Mouse (Mus musculus) lung, adult 2 months (tissue): ENCODE data around the gene Ube2b. TPM values are rescaled to one million over a fixed set of nuclear protein-coding genes. Genes with fewer than 3 reads are reported as not detected.

Source experiments
- DNase-seq: peaks from one replicate; pipeline ENCODE4 v3.0.0; 2022
- H3K4me1 ChIP-seq: fragments of 200-500 bp; 2 replicates; pipeline ENCODE4 v1.6.1; 2011; ENCODE audit warnings: low read length; ENCODE audit not compliant: control insufficient read depth, insufficient read depth
- H3K4me3 ChIP-seq: fragments of 200-500 bp; replicated peaks from 2 replicates; pipeline ENCODE3; 2011; ENCODE audit warnings: low read depth, mild to moderate bottlenecking, control low read depth, low read length; ENCODE audit errors: extremely low read depth
- CTCF ChIP-seq: fragments of 200-500 bp; IDR thresholded peaks from 2 replicates; pipeline ENCODE4 v1.5.1; 2011; ENCODE audit warnings: mild to moderate bottlenecking, low read length, control low read depth; ENCODE audit not compliant: insufficient read depth
- POLR2A ChIP-seq: fragments of 200-500 bp; IDR thresholded peaks from 2 replicates; pipeline ENCODE4 v1.6.1; 2011; ENCODE audit warnings: low read depth, mild to moderate bottlenecking, control low read depth, low read length, borderline replicate concordance; ENCODE audit errors: extremely low read depth
- WGBS: fragments of 180-500 bp; shearing (Covaris S2); methylation state at CpG from one replicate; pipeline ENCODE4 v1.1.7; 2018; 5-methylcytosine and 5-hydroxymethylcytosine counted together
- polyA plus RNA-seq: library from polyadenylated mRNA; depleted of rRNA; stranded (reverse); fragments of >200 nt; gene quantifications from 2 replicates; pipeline ENCODE4 v1.2.3, GENCODE M21; 2012; rRNA removed

Gene Ube2b
- polyA plus RNA-seq: 39.2 and 48.8 TPM in 2 replicates

DNA sequence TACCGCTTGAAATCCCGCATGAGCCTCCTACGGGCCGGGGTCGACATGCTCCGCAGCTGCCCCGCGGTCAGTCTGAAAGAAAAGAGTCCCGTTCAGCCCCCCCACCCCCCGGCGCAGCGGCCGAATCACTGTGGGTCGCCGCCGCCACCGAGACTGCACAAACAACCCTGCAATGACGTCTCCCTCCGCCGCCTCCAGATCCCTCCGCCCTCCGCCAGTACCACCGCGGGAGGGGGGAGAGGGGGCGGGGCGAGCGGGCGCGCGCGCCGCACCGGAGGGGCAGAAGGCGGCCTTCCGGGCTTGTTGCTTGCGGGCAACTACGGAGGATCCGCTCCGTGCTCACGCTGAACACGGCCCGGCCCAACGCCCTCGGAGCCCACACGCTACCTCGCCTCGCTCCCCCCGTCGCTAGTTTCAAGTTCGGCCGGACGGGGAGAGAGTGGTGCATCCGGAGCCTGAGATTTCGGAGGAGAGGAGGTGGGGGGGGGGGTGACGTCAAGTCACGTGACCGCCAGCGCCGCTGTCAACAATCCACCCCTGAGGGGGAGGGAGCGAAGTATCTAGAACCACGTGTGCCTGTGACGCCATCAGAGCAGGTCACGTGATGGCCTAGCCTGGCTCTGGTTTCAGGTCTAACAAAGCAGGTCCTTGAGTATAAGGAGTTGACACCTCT, at the start of gene Ube2b:
Ube2b (minus strand) TSS at position 473 of the 673 bp plus-strand sequence.
- peak; percentile 94 for DNase-seq
- Histone ChIP-seq H3K4me3 (peak within 1 kb of the TSS; percentile 70), H3K4me1 (peaks cover 6% of the 10 kb centered on the region; the same call in 1 of the 2 replicates)
- TF ChIP-seq POLR2A (peak; percentile 73; the same call in 1 of the 2 replicates), CTCF (no peak)
- under 1% methylated on average over 57 of the region's 63 CpGs for WGBS

DNA sequence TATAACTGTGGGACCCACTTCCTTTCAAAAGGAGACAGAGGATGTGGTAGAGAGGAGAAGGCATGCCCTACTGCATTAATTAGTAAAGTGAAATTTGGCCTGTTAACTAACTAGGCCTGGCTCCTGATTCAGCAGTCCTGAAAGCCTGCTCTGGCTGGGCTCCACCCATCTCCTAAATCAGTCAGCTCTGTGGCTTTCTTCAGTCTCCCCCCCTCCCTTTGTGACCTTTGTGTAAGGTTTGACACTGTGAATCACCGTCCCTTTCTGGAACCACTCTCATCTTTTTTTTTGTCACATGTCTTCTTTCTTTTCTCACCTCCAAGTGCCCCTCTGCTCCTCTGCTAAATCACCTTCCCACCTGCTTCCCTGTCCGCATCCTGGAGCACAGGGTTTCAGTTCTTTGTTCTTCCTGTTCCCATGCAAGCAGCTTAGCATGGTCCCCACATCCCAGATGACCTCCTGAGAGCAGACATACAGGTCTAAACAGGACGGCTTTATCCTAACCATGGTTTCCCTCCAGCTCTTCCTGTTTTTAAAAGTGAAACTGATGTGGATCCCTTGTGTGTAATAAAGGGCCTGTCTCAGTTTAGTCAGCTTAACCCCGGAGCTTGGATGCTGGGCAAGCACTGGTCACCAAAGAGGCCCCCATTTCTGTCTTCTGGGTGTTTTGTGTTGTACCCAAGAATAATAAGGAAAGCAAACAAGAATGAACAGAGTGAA, 46.0 kb upstream of the Ube2b start:
- WGBS: 37% methylated on average over 4 of the region's 4 CpGs
- no peak for DNase-seq
- no peaks in the 10 kb centered on the region; the same call in none of the 2 replicates for H3K4me1 ChIP-seq
- no peak overlapping the region for H3K4me3 ChIP-seq
- TF ChIP-seq CTCF: no peak
- TF ChIP-seq POLR2A: no peak

DNA sequence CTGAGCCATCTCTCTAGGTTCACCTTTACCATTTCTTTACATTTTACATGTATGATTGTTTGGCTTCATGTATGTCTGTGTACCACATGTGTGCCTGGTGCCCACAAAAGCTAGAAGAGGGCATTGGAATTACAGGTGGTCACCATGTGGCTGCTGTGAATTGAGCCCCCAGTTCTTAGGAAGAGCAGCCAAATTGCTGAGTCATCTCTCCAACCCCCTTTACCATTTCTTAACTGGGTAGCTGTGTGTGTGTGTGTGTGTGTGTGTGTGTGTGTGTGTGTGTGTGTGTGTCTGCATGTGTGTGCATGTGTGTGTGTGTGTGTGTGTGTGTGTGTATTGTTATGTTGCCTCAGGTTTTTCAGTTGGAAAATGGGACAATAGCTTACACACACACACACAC, 43.6 kb upstream of the Ube2b start:
- Histone ChIP-seq H3K4me1 (no peaks in the 10 kb centered on the region; the same call in none of the 2 replicates), H3K4me3 (no peak overlapping the region)
- TF ChIP-seq CTCF (no peak), POLR2A (no peak)
- DNase-seq: no peak

DNA sequence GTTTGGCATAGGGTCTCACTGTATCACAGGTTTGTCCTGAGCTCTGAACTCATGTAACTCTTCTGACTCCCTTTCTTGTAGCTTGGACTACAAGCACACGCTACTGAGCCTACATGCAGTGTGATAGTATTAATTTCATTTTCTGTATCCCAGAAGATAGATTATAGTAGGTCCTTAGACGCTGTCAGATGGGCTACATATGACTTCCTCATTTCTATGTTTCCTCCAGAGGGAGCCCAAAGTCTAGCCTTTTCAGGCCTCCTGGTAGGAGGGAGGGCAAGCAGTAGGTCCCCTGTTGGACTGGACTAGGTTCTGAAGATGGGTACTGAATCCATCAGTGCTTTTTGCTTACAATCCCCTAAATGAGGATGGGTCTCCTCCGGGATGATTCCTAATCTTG, 42.7 kb upstream of the Ube2b start:
- Histone ChIP-seq H3K4me3 (no peak overlapping the region), H3K4me1 (no peaks in the 10 kb centered on the region; the same call in none of the 2 replicates)
- peak; percentile 29; the same call in 1 of the 2 replicates for TF ChIP-seq CTCF
- no peak for TF ChIP-seq POLR2A
- no peak for DNase-seq
- WGBS: 68% methylated on average over 3 of the region's 3 CpGs

DNA sequence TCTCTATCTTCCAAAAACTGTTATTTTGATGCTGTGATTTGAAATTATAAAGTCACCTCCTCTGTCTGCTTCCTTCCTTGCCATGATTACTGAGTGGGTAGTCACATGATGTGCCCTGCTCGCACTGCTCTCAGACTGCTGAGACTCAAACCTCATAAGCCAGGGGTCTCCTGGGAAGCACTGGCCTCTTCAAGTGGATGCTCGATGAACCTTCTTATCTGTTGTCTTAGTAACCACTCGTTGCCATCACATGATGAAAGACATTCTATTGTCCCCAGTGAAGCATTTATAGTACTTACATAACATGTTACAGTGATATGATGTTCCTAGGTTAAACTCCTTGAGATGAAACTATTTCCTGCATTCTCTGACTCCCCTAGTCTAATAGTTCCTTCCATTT, 37.1 kb upstream of the Ube2b start:
- no peak for DNase-seq
- no peak overlapping the region for H3K4me3 ChIP-seq
- WGBS: 46% methylated on average over 3 of the region's 3 CpGs
- no peak for TF ChIP-seq CTCF
- TF ChIP-seq POLR2A: no peak
- H3K4me1 ChIP-seq: no peaks in the 10 kb centered on the region; the same call in 1 of the 2 replicates

DNA sequence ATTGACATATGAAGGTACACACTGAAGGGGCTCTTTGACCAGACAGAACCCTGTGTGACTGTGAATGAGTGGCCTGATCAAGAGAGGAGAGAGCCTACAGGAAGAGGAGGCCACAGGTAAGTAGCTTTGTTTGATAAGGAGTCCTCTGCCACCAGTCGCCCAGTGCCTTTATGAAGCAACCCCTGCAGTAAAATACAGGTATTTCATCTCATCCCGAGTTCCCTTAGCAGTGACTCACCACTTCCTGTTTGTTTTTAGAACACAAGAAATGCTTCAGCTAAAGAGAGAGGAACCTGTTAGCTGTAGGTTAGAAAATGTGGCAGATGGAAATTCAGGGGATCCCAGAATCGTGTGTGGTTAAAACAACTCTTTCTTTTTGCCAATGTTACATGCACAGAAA, 35.3 kb upstream of the Ube2b start:
- DNase-seq: no peak
- Histone ChIP-seq H3K4me1 (no peaks in the 10 kb centered on the region; the same call in 1 of the 2 replicates), H3K4me3 (no peak overlapping the region)
- TF ChIP-seq CTCF (no peak), POLR2A (no peak)
- 43% methylated on average over 3 of the region's 3 CpGs for WGBS

DNA sequence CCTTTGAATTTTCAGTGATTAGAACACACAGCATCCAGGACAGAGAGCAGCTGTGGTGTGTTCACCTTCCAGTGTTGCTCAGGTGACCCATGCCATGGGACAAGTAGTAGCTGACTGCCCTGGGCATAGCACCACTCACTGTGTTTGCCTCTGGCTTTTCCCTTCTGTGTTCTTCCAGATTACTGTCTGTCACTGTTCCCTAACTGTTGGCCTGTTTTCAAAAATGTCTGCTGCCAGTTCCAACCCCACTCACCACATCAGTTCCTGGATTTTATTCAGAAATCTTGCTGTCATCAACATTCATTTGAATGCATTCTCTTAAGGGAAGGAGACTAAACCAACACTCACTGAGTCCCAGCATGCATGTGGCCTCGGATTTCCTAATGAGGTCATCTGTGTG, 33.4 kb upstream of the Ube2b start:
- 58% methylated on average over 1 of the region's 1 CpGs for WGBS
- DNase-seq: no peak
- no peak for TF ChIP-seq POLR2A
- no peak for TF ChIP-seq CTCF
- H3K4me1 ChIP-seq: no peaks in the 10 kb centered on the region; the same call in 1 of the 2 replicates
- H3K4me3 ChIP-seq: no peak overlapping the region

DNA sequence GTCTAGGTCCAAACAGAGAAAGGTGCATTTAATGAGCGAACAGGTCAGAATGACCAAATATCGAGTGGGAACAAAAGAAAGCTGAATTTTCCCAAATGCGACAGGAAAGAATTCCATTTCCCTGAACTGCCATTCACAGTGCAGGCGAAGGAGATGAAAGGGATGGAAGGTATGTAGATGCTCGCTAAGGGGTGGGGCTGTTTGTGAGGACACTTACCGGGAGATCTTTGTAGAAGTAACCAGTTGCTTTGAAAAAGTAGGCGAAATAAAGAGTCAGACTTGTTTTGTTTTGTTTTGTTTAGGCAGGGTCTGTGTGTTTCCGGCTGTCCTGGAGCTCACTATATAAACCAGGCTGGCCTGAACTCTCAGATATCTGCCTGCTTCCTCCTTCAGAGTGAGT, 31.8 kb upstream of the Ube2b start:
- TF ChIP-seq POLR2A (no peak), CTCF (no peak)
- WGBS: 65% methylated on average over 8 of the region's 8 CpGs
- DNase-seq: no peak
- H3K4me1 ChIP-seq: no peaks in the 10 kb centered on the region; the same call in 1 of the 2 replicates
- H3K4me3 ChIP-seq: no peak overlapping the region

DNA sequence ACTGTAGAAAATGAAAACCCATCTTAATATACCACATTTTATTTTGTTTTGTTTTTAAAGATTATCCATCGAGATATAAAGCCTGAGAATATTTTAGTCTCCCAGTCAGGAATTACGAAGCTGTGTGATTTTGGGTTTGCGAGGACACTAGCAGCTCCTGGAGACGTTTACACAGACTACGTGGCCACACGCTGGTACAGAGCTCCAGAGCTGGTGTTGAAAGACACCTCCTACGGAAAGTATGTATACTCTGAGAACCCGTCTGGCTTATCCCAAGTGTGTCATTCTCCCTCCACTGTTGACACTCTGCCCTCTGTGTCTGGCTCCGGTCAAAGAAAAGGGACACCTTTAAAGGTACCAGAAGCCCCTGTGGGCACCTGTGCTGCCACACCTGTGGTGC, 17.7 kb upstream of the Ube2b start:
- Histone ChIP-seq H3K4me3 (no peak overlapping the region), H3K4me1 (no peaks in the 10 kb centered on the region)
- WGBS: 73% methylated on average over 9 of the region's 9 CpGs
- no peak for TF ChIP-seq CTCF
- no peak for DNase-seq

DNA sequence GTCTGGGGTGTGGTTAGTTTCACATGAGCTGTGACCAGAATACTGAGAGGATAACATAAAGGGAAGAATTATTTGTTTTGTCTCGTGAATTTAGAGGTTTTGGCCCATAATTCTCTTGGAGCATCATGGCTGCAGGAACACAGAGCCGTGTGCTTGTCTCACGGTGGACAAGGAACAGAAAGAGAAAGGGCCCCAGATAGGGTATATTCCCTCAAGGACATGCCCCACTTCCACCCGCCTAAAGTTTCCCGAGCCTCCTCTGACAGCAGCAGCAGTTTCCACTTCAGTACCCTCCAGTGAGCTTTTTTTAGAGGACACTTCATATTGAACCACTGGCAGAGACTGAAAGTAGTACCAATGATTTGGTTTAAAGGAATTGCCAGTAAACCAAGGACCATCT, 11.0 kb upstream of the Ube2b start:
- Histone ChIP-seq H3K4me3 (no peak overlapping the region), H3K4me1 (no peaks in the 10 kb centered on the region)
- no peak for DNase-seq
- TF ChIP-seq CTCF (no peak), POLR2A (no peak)
- 63% methylated on average over 5 of the region's 5 CpGs for WGBS
